Mouse (Mus musculus) heart, embryonic 14.5 days (tissue): Measurements from ENCODE around the gene Aprt. TPM values are rescaled to one million over a fixed set of nuclear protein-coding genes. Genes with fewer than 3 reads are reported as not detected.
A peak's percentile ranks its signal among the peaks of the same experiment; 100 is the strongest.

Experiments
- ATAC-seq: fragments of 200-750 bp; cut with Nextera tagmentation; 2 replicates; pipeline ENCODE4 v1.8.0; 2017; ENCODE audit warnings: low read depth, moderate TSS enrichment; ENCODE audit not compliant: insufficient number of reproducible peaks, insufficient read depth, low FRiP score
- H3K27ac ChIP-seq, 2 experiments: fragments of 200-500 bp in 1 of 2; fragments of 300-500 bp in 1 of 2; sonication (generic) in 1 of 2; replicated peaks in 1 of 2; 2 replicates each; pipeline ENCODE4 v1.5.1; 2012 to 2014; ENCODE audit warnings: low read depth in 2 of 2, low read length in 2 of 2, control low read depth in 1 of 2, mild to moderate bottlenecking in 1 of 2, mixed read lengths in 1 of 2; ENCODE audit not compliant: control insufficient read depth in 1 of 2, insufficient read depth in 1 of 2
- H3K27me3 ChIP-seq: fragments of 300-500 bp; sonication (generic); 2 replicates; pipeline ENCODE4 v1.6.1; 2014; ENCODE audit warnings: mild to moderate bottlenecking, low read length, control low read depth; ENCODE audit not compliant: control insufficient read depth, insufficient read depth
- H3K36me3 ChIP-seq: fragments of 300-500 bp; sonication (generic); 2 replicates; pipeline ENCODE4 v1.6.1; 2014; ENCODE audit warnings: mild to moderate bottlenecking, control low read depth, low read length, mixed read lengths; ENCODE audit not compliant: control insufficient read depth, insufficient read depth
- H3K4me1 ChIP-seq, 2 experiments: fragments of 200-500 bp in 1 of 2; fragments of 300-500 bp in 1 of 2; sonication (generic) in 1 of 2; 2 replicates each; pipeline ENCODE4 v1.6.1; 2012 to 2014; ENCODE audit warnings: low read length in 2 of 2, control low read depth in 1 of 2, mixed read lengths in 1 of 2; ENCODE audit not compliant: control insufficient read depth in 2 of 2, insufficient read depth in 2 of 2
- H3K4me2 ChIP-seq: fragments of 300-500 bp; sonication (generic); 2 replicates; pipeline ENCODE4 v1.6.1; 2014; ENCODE audit warnings: mild to moderate bottlenecking, low read length
- H3K4me3 ChIP-seq, 2 experiments: fragments of 200-500 bp in 1 of 2; fragments of 300-500 bp in 1 of 2; sonication (generic) in 1 of 2; 2 replicates each; pipeline ENCODE4 v1.5.1; 2012 to 2014; ENCODE audit warnings: low read length in 2 of 2, mild to moderate bottlenecking in 2 of 2, control low read depth in 1 of 2, low read depth in 1 of 2, moderate library complexity in 1 of 2; ENCODE audit not compliant: control insufficient read depth in 1 of 2, insufficient read depth in 1 of 2
- H3K9ac ChIP-seq: fragments of 300-500 bp; sonication (generic); 2 replicates; pipeline ENCODE4 v1.6.1; 2014; ENCODE audit warnings: mild to moderate bottlenecking, low read length
- H3K9me3 ChIP-seq: fragments of 300-500 bp; sonication (generic); 2 replicates; pipeline ENCODE4 v1.6.1; 2016; ENCODE audit warnings: low read length, control low read depth; ENCODE audit not compliant: control insufficient read depth
- WGBS: fragments of 180-500 bp; shearing (Covaris S2); extraction: QIAGEN DNeasy Blood & Tissue Kit; methylation state at CpG from one replicate; pipeline ENCODE4 v1.1.7; 2014; 5-methylcytosine and 5-hydroxymethylcytosine counted together
- polyA plus RNA-seq: library from polyadenylated mRNA; unstranded; fragments of >200 nt; fragmentation: Nextera tagmentation; extraction: Ambion mirVana; gene quantifications from 2 replicates; pipeline ENCODE4 v1.2.1, GENCODE M21; 2014

Gene Aprt
- polyA plus RNA-seq, 1 experiment from 2014 or later: 240 TPM

- Histone ChIP-seq H3K4me2 (no peak overlapping the region), H3K27me3 (no peaks in the 10 kb centered on the region), H3K9me3 (no peaks in the 10 kb centered on the region), H3K4me1 (peaks cover 9 to 13% of the 10 kb centered on the region in 2 experiments), H3K27ac (peak overlapping the region in 1 of 2 experiments; percentile 20; a peak in 1 of 4 replicates), H3K36me3 (peaks cover 8% of the 10 kb centered on the region; the same call in 1 of the 2 replicates), H3K9ac (no peak overlapping the region; the same call in 1 of the 2 replicates), H3K4me3 (no peak overlapping the region)
- 40% methylated on average over 1 of the region's 1 CpGs for WGBS
- ATAC-seq: no peak
These were observed 27.9 kb upstream of the Aprt start for GRCm38 (mm10) chr8:122604640-122605039.

GRCm38 (mm10) chr8:122600666-122601065 is 24.0 kb upstream of the Aprt start:
- H3K4me2 ChIP-seq: no peak overlapping the region
- no peak overlapping the region for H3K9ac ChIP-seq
- H3K9me3 ChIP-seq: no peaks in the 10 kb centered on the region
- no peak for ATAC-seq
- no peak overlapping the region for H3K4me3 ChIP-seq
- peaks cover 9 to 13% of the 10 kb centered on the region in 2 experiments for H3K4me1 ChIP-seq
- H3K27me3 ChIP-seq: no peaks in the 10 kb centered on the region
- H3K36me3 ChIP-seq: peaks cover 15% of the 10 kb centered on the region
- no peak overlapping the region for H3K27ac ChIP-seq
- WGBS: 92% methylated on average over 9 of the region's 9 CpGs

DNA sequence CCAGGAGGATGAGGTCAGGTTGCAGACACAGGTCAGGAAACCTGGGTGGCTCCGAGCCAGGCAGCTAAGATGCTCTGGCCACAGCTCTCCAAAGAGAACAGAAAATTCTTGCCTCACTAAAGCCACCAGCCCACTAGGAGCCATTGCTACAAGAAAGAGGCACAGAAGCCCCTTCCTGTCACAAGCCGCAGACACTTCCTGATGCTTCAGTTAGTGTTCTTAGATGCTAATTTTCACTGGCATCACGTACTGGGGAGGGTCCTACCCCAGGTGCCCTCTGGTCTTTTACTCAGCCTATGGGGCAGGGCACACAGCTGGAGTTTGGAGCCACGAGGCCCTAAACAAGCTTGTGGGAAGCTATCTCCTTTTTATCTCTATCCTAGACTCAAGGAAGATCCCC is 19.3 kb upstream of the Aprt start:
- Histone ChIP-seq H3K4me2 (no peak overlapping the region), H3K36me3 (peaks cover 27% of the 10 kb centered on the region), H3K9me3 (no peaks in the 10 kb centered on the region), H3K9ac (no peak overlapping the region), H3K27me3 (no peaks in the 10 kb centered on the region), H3K27ac (no peak overlapping the region), H3K4me1 (peaks cover 0 to 2% of the 10 kb centered on the region in 2 experiments; a peak in 1 of 4 replicates), H3K4me3 (no peak overlapping the region)
- 49% methylated on average over 4 of the region's 4 CpGs for WGBS
- no peak for ATAC-seq

DNA sequence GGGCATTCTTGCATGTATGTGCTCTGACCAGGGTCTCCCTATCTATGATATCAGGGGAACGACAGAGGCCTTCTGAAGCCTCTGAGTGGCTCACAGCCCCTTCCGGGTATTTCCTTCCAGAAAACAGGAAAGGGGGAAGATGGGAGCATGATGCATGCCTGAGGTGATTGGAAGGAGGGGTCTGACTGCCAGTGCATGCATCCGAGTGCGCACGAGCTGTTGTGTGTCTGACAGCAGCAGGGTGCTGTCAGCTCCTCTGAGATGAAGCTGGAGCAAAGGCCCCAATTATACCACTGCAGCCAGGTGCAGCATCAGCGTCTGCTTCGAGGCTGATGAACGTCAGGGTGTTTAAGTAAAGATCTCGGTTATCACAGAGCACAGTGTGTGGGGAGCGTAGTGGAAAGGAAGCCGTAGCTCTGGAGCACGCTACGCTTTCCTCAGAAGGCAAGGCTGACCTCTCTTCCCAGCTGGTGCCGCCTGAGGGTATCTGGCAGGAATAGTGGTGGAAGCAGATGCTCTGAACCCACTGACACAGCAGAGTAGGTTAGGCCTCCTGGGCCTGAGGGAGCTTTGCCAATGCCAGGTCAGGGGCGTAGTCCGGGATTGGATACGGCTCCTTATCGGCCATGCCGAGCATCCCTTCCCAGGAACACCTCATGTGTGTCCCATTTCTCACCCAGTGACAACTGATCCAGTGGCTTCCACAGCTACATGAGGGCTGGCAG is 17.2 kb upstream of the Aprt start:
- WGBS: 66% methylated on average over 19 of the region's 19 CpGs
- Histone ChIP-seq H3K36me3 (peaks cover 24% of the 10 kb centered on the region), H3K4me1 (peaks cover 0 to 2% of the 10 kb centered on the region in 2 experiments; a peak in 1 of 4 replicates), H3K9ac (no peak overlapping the region; the same call in 1 of the 2 replicates), H3K27ac (no peak overlapping the region), H3K9me3 (no peaks in the 10 kb centered on the region), H3K4me3 (no peak overlapping the region), H3K27me3 (no peaks in the 10 kb centered on the region), H3K4me2 (no peak overlapping the region)
- no peak for ATAC-seq

GRCm38 (mm10) chr8:122593240-122593639 is 16.5 kb upstream of the Aprt start:
- Histone ChIP-seq H3K4me1 (peaks cover 0 to 2% of the 10 kb centered on the region in 2 experiments; a peak in 1 of 4 replicates), H3K9me3 (no peaks in the 10 kb centered on the region), H3K4me3 (no peak overlapping the region), H3K27me3 (no peaks in the 10 kb centered on the region), H3K4me2 (no peak overlapping the region), H3K36me3 (peaks cover 21% of the 10 kb centered on the region), H3K9ac (no peak overlapping the region; the same call in 1 of the 2 replicates), H3K27ac (no peak overlapping the region)
- 59% methylated on average over 12 of the region's 12 CpGs for WGBS
- ATAC-seq: no peak

GRCm38 (mm10) chr8:122586749-122587148 is 10.0 kb upstream of the Aprt start:
- no peak for ATAC-seq
- no peak overlapping the region for H3K27ac ChIP-seq
- peaks cover 0 to 4% of the 10 kb centered on the region in 2 experiments; a peak in 2 of 4 replicates for H3K4me1 ChIP-seq
- H3K4me2 ChIP-seq: no peak overlapping the region
- no peaks in the 10 kb centered on the region for H3K9me3 ChIP-seq
- H3K27me3 ChIP-seq: no peaks in the 10 kb centered on the region
- no peaks in the 10 kb centered on the region for H3K36me3 ChIP-seq
- H3K4me3 ChIP-seq: no peak overlapping the region
- H3K9ac ChIP-seq: no peak overlapping the region
- 86% methylated on average over 10 of the region's 10 CpGs for WGBS

DNA sequence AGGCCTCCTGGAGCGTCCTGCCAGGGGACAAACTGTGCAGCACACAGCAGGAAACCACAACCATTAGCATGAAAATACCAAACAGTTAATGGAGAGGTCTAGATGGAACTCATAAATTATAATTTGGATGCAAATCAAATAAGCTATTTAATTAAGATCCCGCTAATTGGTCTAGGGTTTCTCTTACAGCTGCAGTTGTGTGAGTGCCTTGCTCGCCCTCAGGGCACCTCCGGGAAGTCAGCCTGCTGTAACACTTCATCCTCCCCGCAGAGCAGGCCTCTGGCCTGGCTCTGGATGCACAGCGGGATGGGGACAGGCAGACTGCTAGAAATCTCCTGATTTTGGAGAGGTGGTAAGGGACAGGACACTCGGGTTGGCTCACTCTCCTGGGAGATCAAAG is 9.5 kb upstream of the Aprt start:
- H3K4me3 ChIP-seq: no peak overlapping the region
- WGBS: 79% methylated on average over 7 of the region's 7 CpGs
- H3K27me3 ChIP-seq: no peaks in the 10 kb centered on the region
- no peak overlapping the region for H3K4me2 ChIP-seq
- no peaks in the 10 kb centered on the region for H3K9me3 ChIP-seq
- H3K4me1 ChIP-seq: peaks cover 0 to 4% of the 10 kb centered on the region in 2 experiments; a peak in 2 of 4 replicates
- no peaks in the 10 kb centered on the region for H3K36me3 ChIP-seq
- no peak overlapping the region for H3K27ac ChIP-seq
- H3K9ac ChIP-seq: no peak overlapping the region
- ATAC-seq: no peak
